Mouse (Mus musculus) heart, postnatal 0 days (tissue): ENCODE measurements at regions not wholly inside any gene's neighbourhood (a gene's known extent, or its start where the extent isn't known, plus 50 kb on each side); places are given as distances from the start of the nearest gene placed in this dataset.

ENCODE experiments used
- CTCF ChIP-seq: IDR thresholded peaks from 2 replicates; pipeline ENCODE4 v1.5.1; 2016; ENCODE audit warnings: antibody characterized with exemption, control low read depth, low read depth
- EP300 ChIP-seq: IDR thresholded peaks from 2 replicates; pipeline ENCODE4 v1.6.1; 2016; ENCODE audit warnings: antibody characterized with exemption, low read depth

DNA sequence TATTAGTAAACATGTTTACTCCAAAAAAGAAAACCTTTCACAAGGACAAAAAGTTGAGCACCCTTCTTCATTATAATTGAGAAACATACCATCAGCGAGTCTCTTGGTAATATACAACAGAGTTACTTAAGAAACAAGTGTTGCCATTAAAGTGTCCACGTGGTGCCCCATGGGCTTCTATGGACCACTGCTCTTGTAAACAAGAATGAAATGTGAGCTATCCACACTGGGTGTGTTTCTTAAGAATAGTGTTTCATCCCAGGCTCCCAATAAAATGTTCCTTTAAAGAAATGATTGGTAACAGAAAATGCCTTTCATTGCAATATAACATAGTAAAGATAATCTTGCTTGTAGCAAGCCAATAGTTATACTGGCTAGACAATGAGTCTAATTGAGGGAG lies 803.6 kb upstream of the Acvr2a start:
- TF ChIP-seq CTCF (no peak), EP300 (no peak)
